Mouse (Mus musculus): ENCODE measurements around the gene Prpf8.
"Not testable (repeated sequence)": the region's sequence is repeated elsewhere in the genome, so short reads cannot be mapped to it uniquely, and the experiment has no call there.

Gene Prpf8

DNA sequence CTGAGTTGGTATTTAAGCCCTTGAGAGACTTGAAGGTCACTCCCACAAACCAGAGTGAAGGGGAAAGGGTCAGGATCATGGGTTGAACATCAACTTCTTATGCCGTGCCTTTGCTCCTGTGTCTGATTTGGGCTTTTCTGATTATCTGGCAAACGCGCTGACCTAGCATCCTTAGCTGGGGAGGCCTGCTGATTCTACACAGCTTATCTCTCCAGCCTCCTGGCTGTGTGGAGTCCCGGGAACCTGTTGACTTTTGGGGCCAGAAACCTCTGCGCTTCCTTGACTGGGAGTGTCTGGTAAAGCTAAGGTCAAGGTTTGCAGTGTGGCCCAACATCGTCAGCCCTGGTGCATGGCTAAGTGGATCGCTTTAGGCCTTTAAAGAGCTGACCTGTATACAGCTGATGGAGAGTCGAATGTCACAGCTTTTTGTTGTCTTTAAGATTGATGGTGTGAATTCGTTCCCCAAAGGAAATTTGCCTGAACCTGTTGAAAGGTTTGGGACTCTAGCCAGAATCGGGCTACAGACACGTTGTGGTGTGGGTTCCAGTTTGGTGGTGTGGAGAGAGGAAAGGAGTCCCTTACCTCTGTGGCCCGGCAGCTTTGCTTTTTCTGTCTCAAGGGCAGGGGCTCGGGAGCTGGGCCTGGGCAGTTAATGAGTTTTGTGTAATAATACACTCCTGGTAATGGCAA is 48.6 kb downstream of the Prpf8 start:
- peak; percentile 85 for DNase-seq

GRCm38 (mm10) chr11:75536255-75537024 is 49.8 kb downstream of the Prpf8 start:
- no peak for DNase-seq

- no peak for DNase-seq
Measured at GRCm38 (mm10) chr11:75537025-75537414, 50.4 kb downstream of the Prpf8 start.

GRCm38 (mm10) chr11:75537491-75538183 is 51.0 kb downstream of the Prpf8 start:
- no peak for DNase-seq

- no peak for DNase-seq
Measured at GRCm38 (mm10) chr11:75538184-75538969, 51.8 kb downstream of the Prpf8 start.

DNA sequence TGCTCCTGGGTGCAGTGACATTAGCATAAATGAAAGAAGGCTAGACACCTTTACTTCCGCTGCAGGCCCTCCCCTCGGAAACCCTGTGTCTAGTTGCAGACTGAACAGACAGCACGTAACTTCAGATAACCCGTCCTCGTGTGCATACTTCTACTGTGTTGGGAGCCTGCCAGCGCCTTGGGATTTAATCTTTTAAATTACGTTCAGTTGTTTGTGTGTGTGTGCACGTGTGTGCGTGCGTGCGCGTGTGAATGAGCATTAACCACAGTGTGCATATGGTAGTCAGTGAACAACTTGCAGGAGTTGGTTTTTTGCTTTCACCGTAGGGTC is 52.3 kb downstream of the Prpf8 start:
- no peak for DNase-seq

DNA sequence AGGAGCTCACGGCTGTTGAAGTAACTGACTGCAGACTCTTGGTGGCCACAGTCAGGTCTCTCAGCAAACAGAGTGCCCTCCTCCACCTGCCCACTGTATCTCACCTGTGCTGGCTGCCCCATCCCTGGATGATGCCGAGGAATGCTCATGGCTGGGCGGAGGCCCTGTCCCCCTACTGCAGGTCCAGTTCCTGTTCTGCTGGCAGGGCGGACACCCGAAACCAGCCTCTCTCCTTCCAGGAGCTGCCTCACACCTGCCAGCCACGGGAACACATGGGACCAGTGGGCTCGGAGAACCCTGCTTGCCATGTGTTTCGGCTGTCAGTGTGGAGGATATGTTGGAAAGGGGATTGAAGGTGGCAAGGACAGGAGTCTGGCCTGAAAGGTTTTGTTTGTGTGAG is 53.6 kb downstream of the Prpf8 start:
- no peak for DNase-seq

DNA sequence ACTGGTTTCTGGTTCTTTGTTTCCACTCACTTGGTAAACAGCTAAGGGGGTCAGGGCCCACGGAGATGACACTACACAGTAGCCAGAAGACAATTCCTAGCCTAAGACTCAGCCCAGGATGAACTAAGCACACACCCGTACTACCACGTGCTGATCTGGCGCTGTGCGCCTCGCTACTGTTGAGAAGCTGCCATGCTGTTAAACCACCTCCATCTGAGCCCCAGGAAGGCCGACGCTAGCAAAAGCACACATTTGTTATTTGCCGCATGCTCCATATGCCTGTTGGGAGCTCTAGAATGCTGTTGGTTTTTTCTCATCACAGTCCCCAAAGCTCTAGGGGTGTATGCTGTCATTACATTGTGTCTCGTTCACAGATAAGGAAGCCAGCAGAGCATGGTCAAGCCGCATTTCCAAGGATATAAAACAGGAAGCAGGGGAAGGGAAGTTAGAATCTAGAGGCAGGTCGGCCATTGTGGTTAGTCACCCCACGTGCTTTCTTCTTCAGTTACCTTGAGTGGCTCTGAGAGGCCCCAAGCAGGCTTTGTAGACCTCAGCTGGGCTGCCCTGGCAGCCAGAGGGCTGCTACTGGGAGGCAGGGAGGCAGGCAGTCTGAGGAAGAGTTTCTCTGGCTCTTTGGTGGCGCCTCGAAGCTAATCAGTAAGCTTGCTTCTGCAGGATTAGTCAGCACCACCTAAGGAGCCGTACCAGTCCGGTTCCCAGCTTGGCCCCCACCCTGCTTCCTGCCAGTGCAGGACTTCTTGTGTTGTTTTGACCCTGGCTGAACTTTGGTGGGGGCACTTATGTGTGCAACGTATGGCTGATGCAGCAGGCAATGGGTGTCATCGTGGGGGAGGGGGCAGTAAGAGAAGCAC is 54.3 kb downstream of the Prpf8 start:
- no peak for DNase-seq

GRCm38 (mm10) chr11:75544713-75545112 is 58.1 kb downstream of the Prpf8 start:
- no peak for DNase-seq

- DNase-seq, result no peak
Measured at GRCm38 (mm10) chr11:75546057-75546456, 59.4 kb downstream of the Prpf8 start.

DNA sequence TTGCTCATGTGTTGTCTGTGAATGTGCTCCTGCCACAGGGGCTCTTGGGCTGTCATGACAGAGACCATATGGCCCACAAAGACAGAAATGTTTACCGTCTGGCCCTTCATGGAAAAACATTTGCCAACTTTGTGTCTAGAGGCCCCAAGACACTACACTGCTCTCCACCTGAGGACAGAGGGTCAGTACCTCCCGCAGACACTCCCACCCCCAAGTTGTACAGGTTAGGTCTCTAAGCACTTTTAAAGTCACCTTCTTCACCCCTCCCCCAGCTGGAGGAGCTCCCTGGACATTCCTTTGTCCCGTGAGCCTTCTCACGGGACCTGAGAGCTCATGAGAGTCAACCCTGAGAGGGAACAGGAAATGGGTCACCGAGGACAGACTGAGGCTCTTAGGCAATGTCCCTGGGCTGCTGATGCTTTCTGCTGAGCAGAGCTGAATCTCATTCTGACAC is 63.1 kb downstream of the Prpf8 start:
- DNase-seq, result peak; percentile 59

- no peak for DNase-seq
Measured at GRCm38 (mm10) chr11:75550200-75550946, 63.8 kb downstream of the Prpf8 start.

GRCm38 (mm10) chr11:75551321-75551720 is 64.7 kb downstream of the Prpf8 start:
- peak; percentile 69 for DNase-seq

DNA sequence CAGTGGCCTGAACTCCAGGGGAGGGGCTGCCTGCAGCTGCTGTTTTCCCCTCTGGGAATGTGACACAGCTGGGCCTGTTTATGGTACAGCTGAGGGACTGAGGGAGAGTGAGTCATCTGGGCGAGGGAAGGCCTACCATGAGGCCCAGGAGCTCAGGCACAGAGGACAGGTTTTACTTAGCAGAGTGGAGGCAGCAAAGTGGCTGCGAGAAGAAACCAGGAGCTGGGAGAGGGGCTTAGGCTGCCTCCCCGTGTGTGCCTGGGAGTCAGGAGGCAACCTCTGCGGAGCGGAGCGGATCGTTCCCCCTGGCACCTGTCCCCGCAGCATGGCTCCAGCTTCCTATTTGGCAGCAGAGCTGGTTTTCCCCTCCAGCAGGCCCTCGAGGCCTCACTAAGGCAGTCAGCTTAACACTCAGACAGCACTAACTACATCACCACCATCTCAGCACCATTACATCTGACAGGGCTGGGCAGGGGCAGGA is 65.4 kb downstream of the Prpf8 start:
- no peak for DNase-seq

- no peak for DNase-seq
Measured at GRCm38 (mm10) chr11:75552906-75553482, 66.4 kb downstream of the Prpf8 start.

DNA sequence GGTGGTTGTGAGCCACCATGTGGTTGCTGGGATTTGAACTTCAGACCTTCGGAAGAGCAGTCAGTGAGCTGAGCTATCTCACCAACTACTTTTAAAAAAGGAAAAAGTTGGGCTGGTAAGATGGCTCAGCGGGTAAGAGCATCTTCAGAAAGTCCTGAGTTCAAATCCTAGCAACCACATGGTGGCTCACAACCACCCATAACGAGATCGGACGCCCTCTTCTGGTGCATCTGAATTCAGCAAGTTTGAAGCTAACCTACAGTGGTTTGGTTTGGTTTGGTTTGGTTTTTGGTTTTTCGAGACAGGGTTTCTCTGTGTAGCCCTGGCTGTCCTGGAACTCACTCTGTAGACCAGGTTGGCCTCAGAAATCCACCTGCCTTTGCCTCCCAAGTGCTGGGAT is 69.4 kb downstream of the Prpf8 start:
- not testable (repeated sequence) for DNase-seq

DNA sequence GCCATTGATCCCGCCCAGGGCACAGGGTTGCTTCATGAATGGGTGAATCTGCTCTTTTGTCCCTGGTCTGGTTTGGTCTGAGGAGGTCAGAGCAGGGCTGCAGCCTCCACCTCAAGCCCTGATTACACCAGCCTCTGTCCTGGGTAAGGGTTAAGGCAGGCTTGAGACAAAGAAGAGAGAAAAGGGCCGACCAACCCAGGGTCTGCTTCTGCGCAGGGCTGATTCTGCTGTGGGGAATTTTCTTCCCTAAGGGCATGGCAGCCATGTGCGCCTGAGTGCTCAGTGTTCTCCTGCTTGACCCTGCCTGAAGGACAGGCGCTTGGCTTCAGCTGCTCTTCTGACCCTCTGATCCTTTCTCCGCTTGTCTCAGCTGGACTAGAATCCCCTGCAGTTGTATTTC is 70.5 kb downstream of the Prpf8 start:
- DNase-seq, result no peak

- DNase-seq, result no peak
Measured at GRCm38 (mm10) chr11:75558101-75558500, 71.5 kb downstream of the Prpf8 start.

Measured in kidney, adult 9 months (tissue).